Mouse (Mus musculus) bone marrow macrophage, adult 2 months (primary cell): Measurements from ENCODE around the gene Acvr1.

Experiments used
- CTCF ChIP-seq: IDR thresholded peaks from 2 replicates; pipeline ENCODE4 v1.5.1; 2012; ENCODE audit warnings: low read depth, mild to moderate bottlenecking, low read length, moderate library complexity
- POLR2A ChIP-seq: IDR thresholded peaks from 2 replicates; pipeline ENCODE4 v1.6.1; 2012; ENCODE audit warnings: mild to moderate bottlenecking, low read depth, low read length, borderline replicate concordance

GRCm38 (mm10) chr2:58486441-58487278 is 80.3 kb downstream of the Acvr1 start:
- TF ChIP-seq CTCF (no peak), POLR2A (no peak)
